ENCODE assay signal across 9 mouse cellular contexts in the genomic region with DNA sequence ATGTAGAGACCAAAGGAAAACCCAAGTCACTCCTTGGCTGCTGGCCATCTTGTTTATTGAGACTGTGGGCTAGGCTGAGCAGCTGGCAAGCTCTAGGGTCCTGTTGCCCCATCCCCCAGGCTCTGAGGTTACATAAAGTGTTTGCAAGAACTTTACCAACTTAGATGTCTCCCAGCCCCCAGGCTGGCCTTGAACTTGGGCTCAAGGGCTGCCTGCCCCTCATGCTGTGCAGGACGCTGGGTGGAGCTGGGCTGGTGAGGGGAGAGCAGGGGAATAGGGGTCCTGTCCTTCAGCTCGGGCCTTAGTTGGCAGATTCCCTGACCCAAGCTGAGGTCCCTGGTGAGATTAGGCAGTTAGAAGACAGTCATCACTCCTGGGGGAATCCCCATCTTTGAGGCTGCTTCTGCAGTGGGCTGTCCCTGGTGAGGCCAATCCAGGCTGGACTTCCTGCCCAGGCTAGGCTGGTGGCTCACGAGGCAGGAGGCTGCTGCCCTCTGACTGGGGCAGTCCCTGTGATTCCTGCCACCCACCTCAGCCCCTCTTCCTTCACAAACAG. TPM values are rescaled to one million over a fixed set of nuclear protein-coding genes. Genes with fewer than 3 reads are reported as not detected.
A peak's percentile ranks its signal among the peaks of the same experiment; 100 is the strongest.
DNase-seq lines count a peak whose midpoint lies in the region; ATAC-seq and TF ChIP-seq lines count a peak whose summit lies in the region.
"Had no signal": no experiment of that assay in that cellular context is flagged by ENCODE, and none has a peak within 500 bp of the region (broad histone marks: within the 10 kb centered on the region; RNA-seq: fewer than 3 reads in every experiment).

No protein-coding gene starts in this region.

- peaks cover 59% of the 10 kb centered on the region for H3K4me1 ChIP-seq in lung, embryonic 15.5 days
- H3K4me1 ChIP-seq in bone marrow macrophage, adult 2 months (ENCODE audit: control insufficient read depth, insufficient read depth, low read length), result peaks cover 63% of the 10 kb centered on the region

- no peaks in the 10 kb centered on the region for H3K27me3 ChIP-seq in lung, embryonic 15.5 days

- no peaks in the 10 kb centered on the region for H3K9me3 ChIP-seq in lung, embryonic 15.5 days

- no peak overlapping the region for H3K4me3 ChIP-seq in lung, embryonic 15.5 days
- H3K4me3 ChIP-seq in bone marrow macrophage, adult 2 months (ENCODE audit: insufficient read depth, low read length), result no peak overlapping the region
- H3K4me3 ChIP-seq in macrophage (ENCODE audit: inconsistent target), result no peak overlapping the region

- no peak overlapping the region for H3K9ac ChIP-seq in lung, embryonic 15.5 days

- H3K27ac ChIP-seq in lung, embryonic 15.5 days, result peak overlapping the region; percentile 49; the same call in 1 of the 2 replicates
- H3K27ac ChIP-seq in bone marrow macrophage, adult 2 months (ENCODE audit: insufficient read depth, low read depth, low read length), result peak overlapping the region; percentile 84
- peak overlapping the region; percentile 32 for H3K27ac ChIP-seq in macrophage

- WGBS in lung, embryonic 15.5 days, result 35% methylated on average over 3 of the region's 3 CpGs
- WGBS in macrophage (ENCODE audit: missing documents), result 36% methylated on average over 3 of the region's 3 CpGs

- no peaks in the 10 kb centered on the region for H3K79me2 ChIP-seq in macrophage (ENCODE audit: inconsistent target)

- TF ChIP-seq POLR2A in bone marrow macrophage, adult 2 months (IDR thresholded peaks at IDR 0.05; ENCODE audit: borderline replicate concordance, low read depth, low read length), result no peak

- H3K4me2 ChIP-seq in lung, embryonic 15.5 days, result no peak overlapping the region

- TF ChIP-seq CTCF in bone marrow macrophage, adult 2 months (IDR thresholded peaks at IDR 0.05; ENCODE audit: low read depth, low read length), result no peak

- DNase-seq in adrenal gland, adult 8-10 months, result peak; percentile 65
- DNase-seq in adrenal gland, adult 18-20 months (ENCODE audit: low spot score in 2 of 2), result no peak
- no peak for DNase-seq in lung, adult 18-20 months
- no peak for DNase-seq in retina, embryonic 14.5 days (ENCODE audit: low spot score)
- DNase-seq in layer of hippocampus, postnatal 36 days, result no peak
- DNase-seq: heart, postnatal 14 days had no signal

- no peaks in the 10 kb centered on the region for H3K36me3 ChIP-seq in lung, embryonic 15.5 days
- no peaks in the 10 kb centered on the region for H3K36me3 ChIP-seq in macrophage (ENCODE audit: inconsistent target)

- ATAC-seq in lung, embryonic 15.5 days (ENCODE audit: borderline replicate concordance, extremely low read depth, low FRiP score, low TSS enrichment), result no peak

RNA-seq across cellular contexts. Expression of gene Gadd45b, which starts 37.3 kb away (rescaled TPM):
- 100 to 1,000 TPM in 1 of 4 experiments, 10 to 100 TPM in 3; 17.5 to 112 (median 73.6) TPM for total RNA-seq in adrenal gland, adult 8-10 months (2022)
- total RNA-seq in adrenal gland, adult 18-20 months (2021), result 10 to 100 TPM; 34.1 to 75.0 TPM
- 42.7 and 42.9 TPM in 2 replicates for polyA plus RNA-seq in lung, embryonic 15.5 days (2015; fragmentation: Nextera tagmentation; extraction: Ambion mirVana)
- 15.8 and 20.9 TPM in 2 replicates for polyA plus RNA-seq in bone marrow macrophage, adult 2 months (2012; ENCODE audit: insufficient read depth, insufficient read length, missing spikeins)
- 1,000 to 10,000 TPM in 1 of 26 experiments, 100 to 1,000 TPM in 25; 108 to 1,046 (median 613) TPM for total RNA-seq in macrophage (2018; cell fraction: chromatin; rRNA removed)
- total RNA-seq in macrophage (2018; cell fraction: cytosol; rRNA removed), result 100 to 1,000 TPM; 117 to 845 (median 491) TPM
- 1,000 to 10,000 TPM in 14 of 26 experiments, 100 to 1,000 TPM in 12; 109 to 1,748 (median 1,022) TPM for total RNA-seq in macrophage (2018; cell fraction: nucleus; rRNA removed)
- polyA plus RNA-seq in macrophage (2018), result 45.9 to 89.8 TPM (median 71.3 TPM) in 3 replicates
- 10 to 100 TPM; 17.7 to 19.1 TPM for total RNA-seq in layer of hippocampus, postnatal 36 days (2021)

RNA-seq across cellular contexts. Expression of gene Gng7, which starts 47.6 kb away (rescaled TPM):
- total RNA-seq in adrenal gland, adult 8-10 months (2022), result 10 to 100 TPM in 2 of 4 experiments, 1 to 10 TPM in 2; 9.4 to 16.6 (median 12.9) TPM
- total RNA-seq in adrenal gland, adult 18-20 months (2021), result 10 to 100 TPM in 1 of 2 experiments, 1 to 10 TPM in 1; 7.0 to 11.1 TPM
- polyA plus RNA-seq in lung, embryonic 15.5 days (2015; fragmentation: Nextera tagmentation; extraction: Ambion mirVana), result 5.3 and 6.6 TPM in 2 replicates
- polyA plus RNA-seq in bone marrow macrophage, adult 2 months (2012; ENCODE audit: insufficient read depth, insufficient read length, missing spikeins), result 3.5 and 4.6 TPM in 2 replicates
- total RNA-seq in macrophage (2018; cell fraction: chromatin; rRNA removed), result 1 to 10 TPM in 3 of 26 experiments, under 1 TPM in 14, not detected in 9; 0.12 to 2.3 (median 0.61) TPM
- 1 to 10 TPM in 24 of 26 experiments, under 1 TPM in 2; 0.84 to 2.0 (median 1.4) TPM for total RNA-seq in macrophage (2018; cell fraction: cytosol; rRNA removed)
- total RNA-seq in macrophage (2018; cell fraction: nucleus; rRNA removed), result 1 to 10 TPM in 3 of 26 experiments, under 1 TPM in 21, not detected in 2; 0.29 to 1.4 (median 0.63) TPM
- polyA plus RNA-seq in macrophage (2018), result 0.88 to 1.1 TPM (median 0.93 TPM) in 3 replicates
- 100 to 1,000 TPM; 161 to 175 TPM for total RNA-seq in layer of hippocampus, postnatal 36 days (2021)

RNA-seq across cellular contexts. Expression of gene Lmnb2, which starts 49.1 kb away (rescaled TPM):
- 10 to 100 TPM; 10.0 to 17.2 (median 15.2) TPM for total RNA-seq in adrenal gland, adult 8-10 months (2022)
- 10 to 100 TPM; 14.1 to 15.2 TPM for total RNA-seq in adrenal gland, adult 18-20 months (2021)
- 55.8 and 60.4 TPM in 2 replicates for polyA plus RNA-seq in lung, embryonic 15.5 days (2015; fragmentation: Nextera tagmentation; extraction: Ambion mirVana)
- polyA plus RNA-seq in bone marrow macrophage, adult 2 months (2012; ENCODE audit: insufficient read depth, insufficient read length, missing spikeins), result 18.9 and 19.5 TPM in 2 replicates
- 10 to 100 TPM in 19 of 26 experiments, 1 to 10 TPM in 7; 5.1 to 30.1 (median 12.9) TPM for total RNA-seq in macrophage (2018; cell fraction: chromatin; rRNA removed)
- total RNA-seq in macrophage (2018; cell fraction: cytosol; rRNA removed), result 1 to 10 TPM; 4.0 to 9.6 (median 7.0) TPM
- total RNA-seq in macrophage (2018; cell fraction: nucleus; rRNA removed), result 10 to 100 TPM in 10 of 26 experiments, 1 to 10 TPM in 16; 4.9 to 32.4 (median 8.3) TPM
- 6.2 to 17.4 TPM (median 7.2 TPM) in 3 replicates for polyA plus RNA-seq in macrophage (2018)
- 10 to 100 TPM; 19.6 to 19.7 TPM for total RNA-seq in layer of hippocampus, postnatal 36 days (2021)

RNA-seq across cellular contexts. Expression of gene Diras1, which starts 58.3 kb away (rescaled TPM):
- total RNA-seq in adrenal gland, adult 8-10 months (2022), result 1 to 10 TPM; 3.6 to 6.5 (median 4.4) TPM
- 1 to 10 TPM; 1.7 to 1.8 TPM for total RNA-seq in adrenal gland, adult 18-20 months (2021)
- polyA plus RNA-seq in lung, embryonic 15.5 days (2015; fragmentation: Nextera tagmentation; extraction: Ambion mirVana), result 0.11 and 0.30 TPM in 2 replicates
- not detected in 2 replicates for polyA plus RNA-seq in bone marrow macrophage, adult 2 months (2012; ENCODE audit: insufficient read depth, insufficient read length, missing spikeins)
- total RNA-seq in macrophage (2018; cell fraction: chromatin; rRNA removed), result not detected
- total RNA-seq in macrophage (2018; cell fraction: cytosol; rRNA removed), result under 1 TPM in 5 of 26 experiments, not detected in 21; 0.03 to 0.30 (median 0.05) TPM
- not detected for total RNA-seq in macrophage (2018; cell fraction: nucleus; rRNA removed)
- not detected in 3 replicates for polyA plus RNA-seq in macrophage (2018)
- total RNA-seq in layer of hippocampus, postnatal 36 days (2021), result 10 to 100 TPM; 96.5 to 98.1 TPM

Comparison
In these comparisons a context has a peak if more than half of its experiments do, and no peak if none do; other contexts are left out.
1. H3K27ac ChIP-seq: peak in every context shown above with its lines; median percentile 84 in bone marrow macrophage, adult 2 months; 49 in lung, embryonic 15.5 days; 32 in macrophage.
2. RNA of gene Gng7, which starts 47.6 kb away (total RNA-seq): 161 to 175 TPM in layer of hippocampus, postnatal 36 days; 9.4 to 16.6 TPM in adrenal gland, adult 8-10 months and 7.0 to 11.1 TPM in adrenal gland, adult 18-20 months; every median in the first group is over 4 times any median in the second.